Mouse (Mus musculus) CH12.LX (cell line): ENCODE data around the gene Snx4. TPM values are rescaled to one million over a fixed set of nuclear protein-coding genes. Genes with fewer than 3 reads are reported as not detected.

Experiments
- DNase-seq: peaks from one replicate; pipeline ENCODE4 v3.0.0-alpha.2; 2013; ENCODE audit errors: extremely low read depth
- H3K27ac ChIP-seq: 2 replicates; pipeline ENCODE4 v1.5.1; 2012; ENCODE audit warnings: low read depth, mild to moderate bottlenecking, control low read depth, moderate library complexity; ENCODE audit not compliant: insufficient read depth
- H3K27me3 ChIP-seq: replicated peaks from 2 replicates; pipeline ENCODE3; 2012; ENCODE audit warnings: inconsistent platforms
- H3K36me3 ChIP-seq, 2 experiments: replicated peaks in 1 of 2; 2 replicates each; pipeline versions ENCODE3 to v1.6.1; 2012; ENCODE audit warnings: inconsistent platforms in 1 of 2, low read length in 1 of 2, mild to moderate bottlenecking in 1 of 2, mixed read lengths in 1 of 2, moderate library complexity in 1 of 2; ENCODE audit not compliant: control insufficient read depth in 1 of 2, insufficient read depth in 1 of 2
- H3K4me1 ChIP-seq, 2 experiments: 2 replicates each; pipeline ENCODE4 v1.6.1; 2012; ENCODE audit warnings: inconsistent platforms in 1 of 2, moderate library complexity in 1 of 2; ENCODE audit not compliant: insufficient read depth in 2 of 2, control insufficient read depth in 1 of 2
- H3K4me2 ChIP-seq: 2 replicates; pipeline ENCODE4 v1.6.1; 2012; ENCODE audit warnings: low read depth, mild to moderate bottlenecking, control low read depth; ENCODE audit not compliant: poor library complexity, insufficient read depth, severe bottlenecking
- H3K4me3 ChIP-seq, 3 experiments: fragments of 150-350 bp in 1 of 3; sonication (generic) in 1 of 3; replicated peaks in 1 of 3; 2 replicates each; pipeline versions ENCODE3 to v1.5.1; 2011 to 2012; ENCODE audit warnings: low read depth in 2 of 3, low read length in 2 of 3, mild to moderate bottlenecking in 2 of 3, moderate library complexity in 2 of 3, control low read depth in 1 of 3, improper control_type of control experiment in 1 of 3, inconsistent platforms in 1 of 3, mixed read lengths in 1 of 3; ENCODE audit not compliant: poor library complexity in 1 of 3
- H3K79me2 ChIP-seq: replicated peaks from 2 replicates; pipeline ENCODE4 v1.6.1; 2012; ENCODE audit warnings: mild to moderate bottlenecking, moderate library complexity; ENCODE audit not compliant: control insufficient read depth, poor library complexity, insufficient read depth, severe bottlenecking; ENCODE audit errors: extremely low read depth
- H3K9ac ChIP-seq: 2 replicates; pipeline ENCODE4 v1.6.1; 2012; ENCODE audit warnings: low read depth, mild to moderate bottlenecking, control low read depth, moderate library complexity; ENCODE audit not compliant: insufficient read depth
- H3K9me3 ChIP-seq: replicated peaks from 2 replicates; pipeline ENCODE3; 2012; ENCODE audit warnings: low read length, inconsistent platforms, mixed read lengths
- BHLHE40 ChIP-seq: IDR thresholded peaks from 2 replicates; pipeline ENCODE4 v1.6.1; 2011; ENCODE audit warnings: mild to moderate bottlenecking, low read depth, low read length, improper control_type of control experiment
- CTCF ChIP-seq, 2 experiments: IDR thresholded peaks in 1 of 2; conservative IDR thresholded peaks in 1 of 2; 2 replicates each; pipeline ENCODE4 v1.5.1; 2011 to 2012; ENCODE audit warnings: low read depth in 2 of 2, low read length in 2 of 2, improper control_type of control experiment in 1 of 2, inconsistent platforms in 1 of 2, mild to moderate bottlenecking in 1 of 2, moderate library complexity in 1 of 2
- E2F4 ChIP-seq: IDR thresholded peaks from 2 replicates; pipeline ENCODE4 v1.6.1; 2011; ENCODE audit warnings: low read depth, low read length, improper control_type of control experiment; ENCODE audit not compliant: insufficient replicate concordance
- ELF1 ChIP-seq: IDR thresholded peaks from 2 replicates; pipeline ENCODE4 v1.6.1; 2014; ENCODE audit warnings: low read depth, mild to moderate bottlenecking, inconsistent platforms, low read length, improper control_type of control experiment
- EP300 ChIP-seq: IDR thresholded peaks from 2 replicates; pipeline ENCODE4 v1.6.1; 2011; ENCODE audit warnings: low read length, improper control_type of control experiment
- GABPA ChIP-seq: IDR thresholded peaks from 2 replicates; pipeline ENCODE4 v1.6.1; 2012; ENCODE audit warnings: low read depth, low read length, improper control_type of control experiment, inconsistent platforms; ENCODE audit not compliant: insufficient replicate concordance
- HCFC1 ChIP-seq: IDR thresholded peaks from 2 replicates; pipeline ENCODE4 v1.6.1; 2012; ENCODE audit warnings: low read depth, mild to moderate bottlenecking, inconsistent platforms, low read length, improper control_type of control experiment
- IRF4 ChIP-seq: IDR thresholded peaks from 2 replicates; pipeline ENCODE4 v1.6.1; 2014; ENCODE audit warnings: low read depth, mild to moderate bottlenecking, inconsistent platforms, low read length, improper control_type of control experiment
- JUN ChIP-seq: IDR thresholded peaks from 2 replicates; pipeline ENCODE4 v1.6.1; 2011; ENCODE audit warnings: low read depth, mild to moderate bottlenecking, low read length, improper control_type of control experiment, moderate library complexity; ENCODE audit not compliant: insufficient read depth
- MAX ChIP-seq: IDR thresholded peaks from 2 replicates; pipeline ENCODE4 v1.6.1; 2011; ENCODE audit warnings: low read length, improper control_type of control experiment
- MAZ ChIP-seq: IDR thresholded peaks from 2 replicates; pipeline ENCODE4 v1.6.1; 2012; ENCODE audit warnings: low read depth, mild to moderate bottlenecking, inconsistent platforms, low read length, improper control_type of control experiment, moderate library complexity
- MEF2A ChIP-seq: IDR thresholded peaks from 2 replicates; pipeline ENCODE4 v1.6.1; 2014; ENCODE audit warnings: low read depth, mild to moderate bottlenecking, inconsistent platforms, low read length, improper control_type of control experiment, borderline replicate concordance
- MYC ChIP-seq: IDR thresholded peaks from 2 replicates; pipeline ENCODE4 v1.6.1; 2011; ENCODE audit warnings: low read depth, mild to moderate bottlenecking, improper control_type of control experiment, low read length
- NELFE ChIP-seq: IDR thresholded peaks from 2 replicates; pipeline ENCODE4 v1.6.1; 2011; ENCODE audit warnings: low read depth, low read length, improper control_type of control experiment
- NRF1 ChIP-seq: IDR thresholded peaks from 2 replicates; pipeline ENCODE4 v1.6.1; 2014; ENCODE audit warnings: low read depth, mild to moderate bottlenecking, inconsistent platforms, low read length, improper control_type of control experiment, moderate library complexity
- PAX5 ChIP-seq: IDR thresholded peaks from 2 replicates; pipeline ENCODE4 v1.6.1; 2012; ENCODE audit warnings: low read length, inconsistent platforms, mixed read lengths
- POLR2AphosphoS2 ChIP-seq: IDR thresholded peaks from 2 replicates; pipeline ENCODE4 v1.6.1; 2011; ENCODE audit warnings: low read depth, low read length, improper control_type of control experiment
- RCOR1 ChIP-seq: conservative IDR thresholded peaks from 2 replicates; pipeline ENCODE4 v1.6.1; 2012; ENCODE audit warnings: low read depth, mild to moderate bottlenecking, inconsistent platforms, low read length, improper control_type of control experiment
- SIN3A ChIP-seq: IDR thresholded peaks from 2 replicates; pipeline ENCODE4 v1.6.1; 2012; ENCODE audit warnings: low read length, improper control_type of control experiment, inconsistent platforms
- SMC3 ChIP-seq: IDR thresholded peaks from 2 replicates; pipeline ENCODE4 v1.6.1; 2011; ENCODE audit warnings: low read depth, low read length, improper control_type of control experiment
- TBP ChIP-seq: conservative IDR thresholded peaks from 2 replicates; pipeline ENCODE4 v1.6.1; 2011; ENCODE audit warnings: low read depth, low read length, improper control_type of control experiment
- TCF12 ChIP-seq: IDR thresholded peaks from 2 replicates; pipeline ENCODE4 v1.6.1; 2014; ENCODE audit warnings: low read depth, mild to moderate bottlenecking, inconsistent platforms, low read length, improper control_type of control experiment
- UBTF ChIP-seq: IDR thresholded peaks from 2 replicates; pipeline ENCODE4 v1.6.1; 2012; ENCODE audit warnings: low read depth, mild to moderate bottlenecking, inconsistent platforms, low read length, improper control_type of control experiment, moderate library complexity
- USF1 ChIP-seq: IDR thresholded peaks from 2 replicates; pipeline ENCODE4 v1.6.1; 2014; ENCODE audit warnings: low read depth, mild to moderate bottlenecking, inconsistent platforms, low read length, improper control_type of control experiment
- USF2 ChIP-seq: conservative IDR thresholded peaks from 2 replicates; pipeline ENCODE4 v1.6.1; 2011; ENCODE audit warnings: low read depth, low read length, improper control_type of control experiment
- ZC3H11A ChIP-seq: IDR thresholded peaks from 2 replicates; pipeline ENCODE4 v1.6.1; 2012; ENCODE audit warnings: low read depth, mild to moderate bottlenecking, inconsistent platforms, low read length, improper control_type of control experiment
- ZKSCAN1 ChIP-seq: IDR thresholded peaks from 2 replicates; pipeline ENCODE4 v1.6.1; 2012; ENCODE audit warnings: low read depth, inconsistent platforms, low read length, improper control_type of control experiment, borderline replicate concordance
- ZMIZ1 ChIP-seq: IDR thresholded peaks from 2 replicates; pipeline ENCODE4 v1.6.1; 2012; ENCODE audit warnings: low read depth, mild to moderate bottlenecking, inconsistent platforms, low read length, improper control_type of control experiment
- ZNF384 ChIP-seq: IDR thresholded peaks from 2 replicates; pipeline ENCODE4 v1.6.1; 2012; ENCODE audit warnings: low read depth, low read length, improper control_type of control experiment, inconsistent platforms
- dilution Hi-C: fragments of 300-500 bp; cut with MboI; formaldehyde crosslinking; loops from 2 replicates; pipeline ENCODE4 v1.14.3; 2020; ENCODE audit warnings: low sequenced_read_pairs; ENCODE audit not compliant: extremely low pct_unique_long_range_greater_than_20kb, extremely low pct_ligation_motif_present
- in situ Hi-C: fragments of 300-500 bp; cut with MboI; formaldehyde crosslinking; loops from 3 replicates; pipeline ENCODE4 v1.14.3; 2019; ENCODE audit warnings: low sequenced_read_pairs, low pct_ligation_motif_present, low pct_unique_long_range_greater_than_20kb, mixed read lengths
- polyA plus RNA-seq: library from polyadenylated mRNA; unstranded; fragments of >175 nt; gene quantifications from 2 replicates; pipeline ENCODE4 v1.2.1, GENCODE M21; 2012; ENCODE audit warnings: low read depth; ENCODE audit not compliant: insufficient read length
- total RNA-seq, 2 experiments: library from RNA; depleted of rRNA; stranded (reverse); fragments of 300-350 nt in 1 of 2; fragments of >200 nt in 1 of 2; gene quantifications; 2 replicates each; pipeline ENCODE4 v1.2.3; 2012 to 2014

Gene Snx4
- total and polyA plus RNA-seq, 3 experiments, result 77.9 to 168 (median 105) TPM

GRCm38 (mm10) chr16:33250651-33251120 lies 556 bp upstream of the Snx4 start (continued):
- TF ChIP-seq MAX, result no peak; the same call in 1 of the 2 replicates
- TF ChIP-seq, all 38 proteins: peak for 8

- dilution Hi-C loops (no loop called here), in situ Hi-C loops (no loop called here)
- DNase-seq, result no peak
- H3K9ac ChIP-seq, result no peak overlapping the region
- no peak overlapping the region for H3K4me2 ChIP-seq
- H3K27ac ChIP-seq, result no peak overlapping the region
- H3K79me2 ChIP-seq, result peaks cover 59% of the 10 kb centered on the region
- TF ChIP-seq E2F4, result no peak
- TF ChIP-seq JUN, result no peak
- TF ChIP-seq GABPA, result no peak
- TF ChIP-seq SIN3A, result no peak
- TF ChIP-seq USF1, result no peak
- TF ChIP-seq HCFC1, result no peak
- no peak for TF ChIP-seq ZC3H11A
- TF ChIP-seq MAX, result no peak
- no peak for TF ChIP-seq NRF1
- no peak for TF ChIP-seq USF2
- TF ChIP-seq ZNF384, result no peak
- TF ChIP-seq BHLHE40, result no peak
- no peak for TF ChIP-seq CTCF (conservative IDR thresholded peaks at IDR 0.05 in 1 of 2, IDR thresholded peaks at IDR 0.05 in 1 of 2; ENCODE audit: low read depth in 2 of 2, low read length in 2 of 2)
- no peak for TF ChIP-seq IRF4
- TF ChIP-seq EP300, result no peak
- TF ChIP-seq, all 38 proteins: peak for 0
- H3K36me3 ChIP-seq, result peaks cover 8 to 42% of the 10 kb centered on the region in 2 experiments
- H3K9me3 ChIP-seq, result no peaks in the 10 kb centered on the region
- H3K4me3 ChIP-seq, result no peak overlapping the region
- H3K27me3 ChIP-seq, result no peaks in the 10 kb centered on the region
- peaks cover 6 to 33% of the 10 kb centered on the region in 2 experiments for H3K4me1 ChIP-seq
Measured at GRCm38 (mm10) chr16:33255601-33256000, 4.4 kb downstream of the Snx4 start.

- H3K9me3 ChIP-seq, result no peaks in the 10 kb centered on the region
- peaks cover 47% of the 10 kb centered on the region for H3K79me2 ChIP-seq
- peaks cover 4 to 38% of the 10 kb centered on the region in 2 experiments for H3K4me1 ChIP-seq
- dilution Hi-C loops (no loop called here), in situ Hi-C loops (no loop called here)
- H3K9ac ChIP-seq, result no peak overlapping the region
- DNase-seq, result no peak
- no peak overlapping the region for H3K27ac ChIP-seq
- H3K27me3 ChIP-seq, result no peaks in the 10 kb centered on the region
- H3K36me3 ChIP-seq, result peaks cover 5 to 57% of the 10 kb centered on the region in 2 experiments
- TF ChIP-seq TBP, result no peak
- TF ChIP-seq PAX5, result no peak
- no peak for TF ChIP-seq POLR2AphosphoS2
- no peak for TF ChIP-seq JUN
- no peak for TF ChIP-seq MYC
- TF ChIP-seq TCF12, result no peak
- TF ChIP-seq EP300, result no peak
- TF ChIP-seq ZNF384, result no peak
- no peak for TF ChIP-seq SMC3
- TF ChIP-seq MAZ, result no peak
- no peak for TF ChIP-seq IRF4
- TF ChIP-seq MAX, result no peak
- no peak for TF ChIP-seq ZKSCAN1
- TF ChIP-seq UBTF, result no peak
- no peak for TF ChIP-seq NELFE
- TF ChIP-seq ZC3H11A, result no peak
- TF ChIP-seq ZMIZ1, result no peak
- no peak for TF ChIP-seq MEF2A
- no peak for TF ChIP-seq RCOR1
- TF ChIP-seq ELF1, result no peak
- no peak overlapping the region for H3K4me3 ChIP-seq
- H3K4me2 ChIP-seq, result no peak overlapping the region
Measured at GRCm38 (mm10) chr16:33258530-33258929, 7.3 kb downstream of the Snx4 start.
